In genomic region chr7:91601307-91601706, GRCm38 (mm10) we compare ENCODE assay signal across 9 mouse cellular contexts.
DNase-seq lines count a peak whose midpoint lies in the region; ATAC-seq and TF ChIP-seq lines count a peak whose summit lies in the region.
"Had no signal": no experiment of that assay in that cellular context is flagged by ENCODE, and none has a peak within 500 bp of the region (broad histone marks: within the 10 kb centered on the region; RNA-seq: fewer than 3 reads in every experiment).

No protein-coding gene starts in this region.

- no peak overlapping the region for H3K4me2 ChIP-seq in heart, postnatal 0 days (ENCODE audit: low read depth, low read length)
- H3K4me2 ChIP-seq in neural tube, embryonic 11.5 days (ENCODE audit: low read depth): no peak overlapping the region
- no peak overlapping the region for H3K4me2 ChIP-seq in neural tube, embryonic 15.5 days
- H3K4me2 ChIP-seq: hindbrain, embryonic 15.5 days had no signal

- H3K9me3 ChIP-seq in heart, postnatal 0 days (replicated peaks; ENCODE audit: control insufficient read depth, low read length): no peaks in the 10 kb centered on the region
- no peaks in the 10 kb centered on the region for H3K9me3 ChIP-seq in neural tube, embryonic 11.5 days (ENCODE audit: control insufficient read depth, low read length)
- no peaks in the 10 kb centered on the region for H3K9me3 ChIP-seq in neural tube, embryonic 15.5 days (replicated peaks)
- H3K9me3 ChIP-seq: hindbrain, embryonic 15.5 days had no signal

- no peaks in the 10 kb centered on the region for H3K36me3 ChIP-seq in heart, postnatal 0 days (replicated peaks; ENCODE audit: control insufficient read depth, insufficient read depth, low read length)
- no peaks in the 10 kb centered on the region for H3K36me3 ChIP-seq in neural tube, embryonic 11.5 days (ENCODE audit: control insufficient read depth, insufficient read depth, low read length)
- no peaks in the 10 kb centered on the region for H3K36me3 ChIP-seq in neural tube, embryonic 15.5 days
- H3K36me3 ChIP-seq: hindbrain, embryonic 15.5 days had no signal

- DNase-seq in heart, postnatal 0 days (ENCODE audit: low spot score): no peak
- DNase-seq in heart, adult 11 months: no peak
- DNase-seq in neural tube, embryonic 11.5 days (ENCODE audit: low spot score): peak; percentile 15
- DNase-seq in fibroblast of lung, adult 2 months (ENCODE audit: low read depth): peak; percentile 9
- DNase-seq in frontal cortex, postnatal 10 days (ENCODE audit: low spot score in 2 of 2): no peak
- no peak for DNase-seq in spleen, postnatal 36 days (ENCODE audit: low spot score in 2 of 2)
- DNase-seq: right cerebral cortex, postnatal 4 days had no signal

- H3K27me3 ChIP-seq in heart, postnatal 0 days (ENCODE audit: control insufficient read depth, insufficient read depth, low read length): no peaks in the 10 kb centered on the region
- H3K27me3 ChIP-seq in neural tube, embryonic 11.5 days (ENCODE audit: control insufficient read depth, insufficient read depth, low read length): no peaks in the 10 kb centered on the region
- no peaks in the 10 kb centered on the region for H3K27me3 ChIP-seq in neural tube, embryonic 15.5 days (replicated peaks)
- H3K27me3 ChIP-seq: hindbrain, embryonic 15.5 days had no signal

- H3K4me3 ChIP-seq in heart, postnatal 0 days (ENCODE audit: low read depth, low read length): no peak overlapping the region
- H3K4me3 ChIP-seq in neural tube, embryonic 11.5 days (ENCODE audit: low read depth, low read length): no peak overlapping the region
- no peak overlapping the region for H3K4me3 ChIP-seq in neural tube, embryonic 15.5 days (replicated peaks)
- H3K4me3 ChIP-seq: hindbrain, embryonic 15.5 days had no signal

- no peak for ATAC-seq in heart, postnatal 0 days (ENCODE audit: insufficient read depth, low read depth)
- ATAC-seq in neural tube, embryonic 11.5 days (ENCODE audit: insufficient read depth, low FRiP score, low TSS enrichment): no peak; the same call in 1 of the 2 replicates
- ATAC-seq in neural tube, embryonic 15.5 days (ENCODE audit: low FRiP score): no peak

- no peak overlapping the region for H3K27ac ChIP-seq in heart, postnatal 0 days (ENCODE audit: low read depth)
- no peak overlapping the region for H3K27ac ChIP-seq in neural tube, embryonic 11.5 days (ENCODE audit: low read depth, low read length)
- H3K27ac ChIP-seq in neural tube, embryonic 15.5 days (replicated peaks): no peak overlapping the region
- H3K27ac ChIP-seq: hindbrain, embryonic 15.5 days had no signal

- TF ChIP-seq CTCF in heart, postnatal 0 days (IDR thresholded peaks at IDR 0.05; ENCODE audit: low read depth): peak; percentile 43

- H3K4me1 ChIP-seq in heart, postnatal 0 days (ENCODE audit: control insufficient read depth, insufficient read depth): no peaks in the 10 kb centered on the region
- H3K4me1 ChIP-seq in neural tube, embryonic 11.5 days (ENCODE audit: control insufficient read depth, insufficient read depth, low read length): no peaks in the 10 kb centered on the region
- H3K4me1 ChIP-seq in neural tube, embryonic 15.5 days: peaks cover 3% of the 10 kb centered on the region; the same call in 1 of the 2 replicates

- H3K9ac ChIP-seq in heart, postnatal 0 days (replicated peaks; ENCODE audit: low read depth, low read length): no peak overlapping the region
- no peak overlapping the region for H3K9ac ChIP-seq in neural tube, embryonic 11.5 days (ENCODE audit: low read length)
- H3K9ac ChIP-seq in neural tube, embryonic 15.5 days (replicated peaks): no peak overlapping the region
- H3K9ac ChIP-seq: hindbrain, embryonic 15.5 days had no signal

- no peak for TF ChIP-seq EP300 in heart, postnatal 0 days (IDR thresholded peaks at IDR 0.05; ENCODE audit: low read depth)

Comparison
In these comparisons a context has a peak if more than half of its experiments do, and no peak if none do; other contexts are left out.
1. DNase-seq: peak in neural tube, embryonic 11.5 days (single experiment) and fibroblast of lung, adult 2 months (single experiment); none in heart, postnatal 0 days (single experiment), heart, adult 11 months (single experiment), frontal cortex, postnatal 10 days (0 of 2) and spleen, postnatal 36 days (0 of 2).